Mouse (Mus musculus) cerebellum, adult 2 months (tissue): ENCODE measurements around the gene Gdpd5. TPM values are rescaled to one million over a fixed set of nuclear protein-coding genes. Genes with fewer than 3 reads are reported as not detected.

Source experiments
- DNase-seq, 2 experiments: peaks; one replicate each; pipeline ENCODE4 v3.0.0; 2021
- H3K27ac ChIP-seq: fragments of 200-500 bp; 2 replicates; pipeline ENCODE4 v1.5.1; 2012; ENCODE audit warnings: low read length, control low read depth, inconsistent platforms; ENCODE audit not compliant: insufficient read depth
- H3K27me3 ChIP-seq: fragments of 200-500 bp; 2 replicates; pipeline ENCODE4 v1.6.1; 2012; ENCODE audit warnings: inconsistent platforms, mild to moderate bottlenecking, low read length, moderate library complexity; ENCODE audit not compliant: control insufficient read depth, insufficient read depth
- H3K4me1 ChIP-seq: fragments of 200-500 bp; 2 replicates; pipeline ENCODE4 v1.6.1; 2011; ENCODE audit warnings: low read length; ENCODE audit not compliant: control insufficient read depth, insufficient read depth
- H3K4me3 ChIP-seq: fragments of 200-500 bp; replicated peaks from 2 replicates; pipeline ENCODE3; 2011; ENCODE audit warnings: mild to moderate bottlenecking, low read depth, low read length, control low read depth; ENCODE audit not compliant: insufficient read depth
- CTCF ChIP-seq: fragments of 200-500 bp; IDR thresholded peaks from 2 replicates; pipeline ENCODE4 v1.5.1; 2011; ENCODE audit warnings: low read depth, mild to moderate bottlenecking, control low read depth, low read length, moderate library complexity, borderline replicate concordance; ENCODE audit not compliant: insufficient read depth
- POLR2A ChIP-seq: fragments of 200-500 bp; IDR thresholded peaks from 2 replicates; pipeline ENCODE4 v1.6.1; 2011; ENCODE audit warnings: low read length, control low read depth, borderline replicate concordance; ENCODE audit not compliant: insufficient read depth
- WGBS: fragments of 180-500 bp; shearing (Covaris S2); methylation state at CpG from one replicate; pipeline ENCODE4 v1.1.7; 2018; 5-methylcytosine and 5-hydroxymethylcytosine counted together
- polyA plus RNA-seq: library from polyadenylated mRNA; depleted of rRNA; stranded (reverse); fragments of >200 nt; gene quantifications from 2 replicates; pipeline ENCODE4 v1.2.3, GENCODE M21; 2012

The Gdpd5 gene
- polyA plus RNA-seq, 1 experiment, result 49.4 TPM

GRCm38 (mm10) chr7:99445833-99446232 is 64.6 kb downstream of the Gdpd5 start:
- peak in 1 of 2 experiments; percentile 30 for DNase-seq
- H3K27ac ChIP-seq, result no peak overlapping the region
- no peaks in the 10 kb centered on the region; the same call in 1 of the 2 replicates for H3K4me1 ChIP-seq
- H3K27me3 ChIP-seq, result no peaks in the 10 kb centered on the region
- TF ChIP-seq CTCF (no peak), POLR2A (no peak)
- no peak overlapping the region for H3K4me3 ChIP-seq
- 80% methylated on average over 2 of the region's 2 CpGs for WGBS

DNA sequence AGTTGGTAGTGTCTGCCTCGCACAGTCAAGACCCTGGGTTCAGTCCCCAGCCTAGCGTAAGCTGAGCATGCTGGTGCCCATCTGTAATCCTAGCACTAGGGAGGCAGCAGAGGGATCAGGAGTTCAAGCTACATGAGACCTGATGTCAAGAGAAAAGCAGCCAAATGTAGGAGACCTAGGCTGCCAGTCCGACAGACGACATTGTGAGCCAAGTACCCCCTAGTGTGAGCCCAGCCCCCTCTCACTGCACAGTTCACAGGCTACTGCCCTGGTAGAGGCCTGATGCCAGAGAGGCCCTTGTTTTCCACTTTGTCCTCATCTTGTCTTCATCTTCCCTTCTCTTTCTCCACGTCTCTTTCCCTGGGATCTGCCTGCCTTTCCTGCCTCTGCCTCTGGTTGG is 66.1 kb downstream of the Gdpd5 start:
- no peaks in the 10 kb centered on the region; the same call in 1 of the 2 replicates for H3K4me1 ChIP-seq
- DNase-seq, result no peak
- no peaks in the 10 kb centered on the region for H3K27me3 ChIP-seq
- no peak overlapping the region for H3K4me3 ChIP-seq
- H3K27ac ChIP-seq, result no peak overlapping the region
- no peak for TF ChIP-seq POLR2A
- TF ChIP-seq CTCF, result no peak
- WGBS, result 50% methylated on average over 5 of the region's 5 CpGs

- Histone ChIP-seq H3K27me3 (no peaks in the 10 kb centered on the region), H3K27ac (no peak overlapping the region), H3K4me3 (no peak overlapping the region), H3K4me1 (no peaks in the 10 kb centered on the region; the same call in 1 of the 2 replicates)
- TF ChIP-seq POLR2A (no peak), CTCF (no peak)
- WGBS, result 82% methylated on average over 5 of the region's 5 CpGs
- DNase-seq, result no peak
These were observed 67.4 kb downstream of the Gdpd5 start for GRCm38 (mm10) chr7:99448619-99449018.

DNA sequence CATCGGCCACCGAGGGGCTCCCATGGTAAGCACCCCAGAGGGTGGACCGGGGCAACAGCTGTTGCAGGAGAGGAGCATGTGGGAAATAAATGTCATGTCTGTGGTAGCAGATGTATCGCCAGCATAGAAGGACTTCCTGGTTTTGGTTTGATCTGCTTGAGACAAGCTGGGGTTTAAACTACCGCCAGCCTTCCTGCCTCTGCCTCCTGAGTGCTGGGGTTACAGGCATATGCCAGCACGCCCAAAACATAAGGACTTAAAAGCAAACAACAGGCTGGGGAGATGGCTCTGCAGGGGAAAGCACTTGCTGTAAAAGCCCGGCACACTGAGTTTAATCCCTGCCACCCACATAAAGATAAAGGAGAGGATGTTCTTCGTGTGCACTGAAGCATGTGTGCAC is 67.8 kb downstream of the Gdpd5 start:
- no peak overlapping the region for H3K27ac ChIP-seq
- no peak overlapping the region for H3K4me3 ChIP-seq
- TF ChIP-seq POLR2A, result no peak
- no peak for TF ChIP-seq CTCF
- H3K27me3 ChIP-seq, result no peaks in the 10 kb centered on the region
- no peak for DNase-seq
- no peaks in the 10 kb centered on the region; the same call in 1 of the 2 replicates for H3K4me1 ChIP-seq
- WGBS, result 72% methylated on average over 8 of the region's 8 CpGs

GRCm38 (mm10) chr7:99449751-99450150 is 68.5 kb downstream of the Gdpd5 start:
- TF ChIP-seq POLR2A, result no peak
- no peak for TF ChIP-seq CTCF
- WGBS, result 15% methylated on average over 3 of the region's 3 CpGs
- no peaks in the 10 kb centered on the region; the same call in 1 of the 2 replicates for H3K4me1 ChIP-seq
- H3K4me3 ChIP-seq, result no peak overlapping the region
- H3K27me3 ChIP-seq, result no peaks in the 10 kb centered on the region
- H3K27ac ChIP-seq, result no peak overlapping the region
- no peak for DNase-seq

DNA sequence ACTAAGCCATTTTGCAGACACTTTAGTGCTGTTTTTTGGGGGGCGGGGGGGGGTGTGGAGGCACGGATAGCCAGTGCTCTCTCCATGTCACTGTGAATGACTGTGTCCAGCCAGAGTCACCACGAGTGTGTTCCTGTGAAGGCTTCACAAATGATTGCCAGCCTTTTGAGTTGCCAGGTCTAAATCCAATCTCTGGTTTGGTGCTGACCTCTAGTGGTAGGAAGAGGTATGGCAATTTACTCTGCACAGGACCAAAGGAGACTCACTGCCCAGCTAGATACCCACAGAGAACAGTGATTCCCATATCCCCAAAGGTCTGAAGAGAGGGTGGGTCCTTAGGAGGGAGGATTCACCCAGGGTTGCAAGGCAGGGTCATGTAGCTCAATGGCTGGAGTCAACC is 69.5 kb downstream of the Gdpd5 start:
- no peaks in the 10 kb centered on the region for H3K27me3 ChIP-seq
- DNase-seq, result peak; percentile 66 to 78
- TF ChIP-seq CTCF (peak; percentile 92), POLR2A (no peak)
- 3% methylated on average over 3 of the region's 3 CpGs for WGBS
- no peak overlapping the region for H3K27ac ChIP-seq
- no peaks in the 10 kb centered on the region; the same call in 1 of the 2 replicates for H3K4me1 ChIP-seq
- H3K4me3 ChIP-seq, result no peak overlapping the region

GRCm38 (mm10) chr7:99452859-99453258 is 71.6 kb downstream of the Gdpd5 start:
- H3K27me3 ChIP-seq, result no peaks in the 10 kb centered on the region
- TF ChIP-seq POLR2A, result no peak
- no peak for TF ChIP-seq CTCF
- H3K27ac ChIP-seq, result no peak overlapping the region
- no peak overlapping the region for H3K4me3 ChIP-seq
- DNase-seq, result no peak
- H3K4me1 ChIP-seq, result peaks cover 2% of the 10 kb centered on the region; the same call in 1 of the 2 replicates
- 88% methylated on average over 7 of the region's 7 CpGs for WGBS

DNA sequence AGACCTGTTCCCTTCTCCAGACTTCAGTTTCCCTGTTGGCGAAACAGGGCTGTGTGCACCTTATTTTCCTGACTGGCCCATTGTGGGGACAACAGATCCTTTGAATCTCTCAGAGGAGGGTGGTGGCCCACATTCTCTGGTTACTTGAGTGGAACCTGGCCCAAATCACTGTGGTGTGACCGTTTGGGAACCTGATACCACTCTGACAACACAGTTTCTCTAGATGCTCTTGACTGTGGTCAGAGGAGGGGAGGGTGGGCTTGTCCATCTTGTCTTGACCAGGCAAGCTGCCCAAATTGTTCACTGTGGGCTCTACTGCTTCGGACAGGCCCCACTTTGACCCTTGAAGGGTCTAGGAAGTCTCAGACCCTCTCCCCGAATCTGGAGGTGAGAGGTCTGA is 72.8 kb downstream of the Gdpd5 start:
- H3K4me3 ChIP-seq, result no peak overlapping the region
- DNase-seq, result no peak
- no peak overlapping the region for H3K27ac ChIP-seq
- peaks cover 2% of the 10 kb centered on the region; the same call in 1 of the 2 replicates for H3K4me1 ChIP-seq
- TF ChIP-seq POLR2A (no peak), CTCF (no peak)
- H3K27me3 ChIP-seq, result no peaks in the 10 kb centered on the region
- WGBS, result 70% methylated on average over 4 of the region's 4 CpGs
